Mouse (Mus musculus) thymus, postnatal 14 days (tissue): Measurements from ENCODE around the gene Igf2r.

Experiments
- DNase-seq: peaks from one replicate; pipeline ENCODE4 v3.0.0; 2021

The Igf2r gene

GRCm38 (mm10) chr17:12781101-12781500, 11.6 kb upstream of the Igf2r start:
- no peak for DNase-seq

- DNase-seq = no peak
These were observed 10.7 kb upstream of the Igf2r start for GRCm38 (mm10) chr17:12780125-12780524.

DNA sequence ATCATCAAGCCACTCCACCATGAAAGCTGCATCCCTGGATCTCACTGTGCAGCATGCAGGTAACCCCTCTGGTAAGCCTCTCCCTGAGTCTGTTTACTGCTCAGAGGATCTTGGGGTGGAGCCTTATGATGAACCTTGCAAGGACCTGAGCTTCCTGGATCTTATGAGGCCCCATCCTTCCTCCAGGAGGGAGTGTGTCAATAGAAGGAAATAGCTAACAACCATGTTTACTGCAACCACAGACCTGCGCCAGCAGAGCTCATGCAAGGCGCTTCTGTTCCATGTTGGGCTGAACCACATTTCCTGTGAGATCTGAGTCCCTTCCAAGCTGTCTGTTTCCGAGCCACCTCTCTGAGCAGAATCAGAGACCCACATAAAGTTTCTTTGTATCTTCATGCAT, 10.0 kb upstream of the Igf2r start:
- peak; percentile 41 for DNase-seq

DNA sequence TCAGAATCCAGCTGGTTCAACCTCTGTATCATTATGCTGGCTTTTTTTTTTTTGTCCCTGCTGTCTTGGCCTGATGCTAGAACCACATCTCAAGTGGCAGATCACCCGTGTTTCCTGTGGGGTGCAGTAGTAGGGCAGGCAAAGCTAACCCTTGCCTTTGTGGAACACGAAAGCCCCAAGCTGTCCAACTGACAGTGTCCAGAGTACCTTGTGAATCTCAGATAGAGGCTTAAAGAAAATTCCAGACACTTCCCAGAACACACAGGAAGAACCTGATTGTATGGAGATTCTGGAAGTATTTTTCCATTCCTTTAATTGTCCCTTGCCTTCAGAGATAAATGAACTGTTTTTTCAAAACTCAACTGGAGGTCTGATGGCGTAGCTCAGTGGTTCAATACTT, 4.5 kb upstream of the Igf2r start:
- no peak for DNase-seq

- DNase-seq = no peak
These were observed 1.0 kb upstream of the Igf2r start for GRCm38 (mm10) chr17:12770500-12770899.

- DNase-seq = no peak
These were observed 767 bp downstream of the Igf2r start for GRCm38 (mm10) chr17:12768415-12769379.

DNA sequence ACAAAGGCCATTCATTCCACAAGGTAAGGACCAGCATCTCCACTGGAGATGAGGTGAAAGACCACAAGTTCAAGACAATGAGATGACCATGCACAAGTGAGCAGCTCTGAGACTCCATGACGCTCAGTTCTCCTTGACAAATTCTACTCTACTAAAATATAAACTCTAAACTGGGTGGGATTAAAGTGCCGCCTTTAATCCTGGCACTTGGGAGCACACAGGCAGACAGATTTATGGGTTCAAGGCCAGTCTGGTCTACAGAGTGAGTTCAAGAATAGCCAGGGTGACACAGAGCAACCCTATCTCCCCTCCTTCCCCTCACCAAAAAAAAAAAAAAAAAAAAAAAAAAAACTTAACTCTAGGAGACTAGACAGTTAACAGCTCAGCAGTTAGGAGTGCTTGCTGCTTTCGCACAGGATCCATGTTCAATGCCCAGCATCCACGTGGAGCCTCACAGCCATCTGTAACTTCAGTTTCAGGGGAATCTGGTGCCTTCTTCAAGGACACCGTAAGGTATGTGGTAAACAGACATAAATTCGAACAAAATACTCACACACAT, 2.1 kb downstream of the Igf2r start:
- no peak for DNase-seq

GRCm38 (mm10) chr17:12763412-12763811, 6.1 kb downstream of the Igf2r start:
- no peak for DNase-seq

DNA sequence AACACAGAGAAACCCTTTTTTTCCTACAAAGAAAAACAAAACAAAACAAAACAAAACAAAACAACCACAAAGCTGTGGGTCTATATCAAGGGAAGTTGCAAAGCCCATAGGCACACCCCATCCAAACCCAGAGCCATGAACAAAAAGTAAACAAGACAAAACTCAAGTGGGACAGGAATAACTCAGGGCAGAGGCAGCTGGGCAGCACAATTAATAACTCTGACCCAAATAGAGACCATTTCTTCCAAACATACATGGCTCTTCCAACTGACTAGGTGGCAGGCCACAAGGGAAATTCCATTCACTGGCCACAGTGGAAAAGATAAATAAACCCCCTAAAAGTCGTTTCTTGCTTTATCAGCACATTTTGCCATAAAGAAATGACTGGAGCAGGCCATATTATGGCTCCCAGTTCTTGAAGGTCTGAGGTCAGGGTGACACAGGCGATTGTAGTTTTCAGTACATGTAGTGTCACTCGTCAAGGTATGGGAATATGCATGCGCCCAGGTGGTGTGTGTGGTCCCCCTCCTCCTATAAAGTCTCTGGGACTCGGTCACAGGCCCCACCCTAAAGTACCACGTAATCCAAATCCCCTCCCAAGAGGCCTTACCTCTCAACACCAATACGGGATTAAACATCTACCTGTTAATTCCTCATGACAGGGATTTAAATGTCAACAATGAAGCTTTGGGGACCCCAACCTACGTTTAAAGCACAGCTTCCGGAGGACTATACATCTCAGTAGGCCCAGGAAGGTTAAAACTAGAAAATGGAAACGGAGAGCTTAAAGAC, 8.9 kb downstream of the Igf2r start:
- no peak for DNase-seq

DNA sequence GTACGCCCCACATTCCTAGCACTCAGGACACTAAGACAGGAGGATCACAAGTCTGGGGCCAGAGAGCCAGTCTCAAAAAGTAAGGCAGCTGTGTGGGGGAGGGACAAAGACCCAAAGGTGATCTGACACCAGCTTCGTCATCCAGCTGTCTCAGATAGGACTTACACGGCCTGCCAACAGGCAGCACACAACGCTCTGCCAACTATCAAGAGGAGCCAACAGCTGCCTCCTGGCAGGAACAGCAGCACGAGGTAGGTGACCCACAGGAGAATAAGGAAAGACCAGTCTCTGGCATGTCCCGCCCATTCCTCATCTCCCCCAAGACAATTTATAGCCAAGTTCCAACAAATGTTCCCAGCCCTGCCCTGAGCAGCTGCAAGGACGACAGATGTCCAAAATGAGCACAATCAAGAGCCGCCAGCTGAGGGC, 9.8 kb downstream of the Igf2r start:
- DNase-seq = no peak

DNA sequence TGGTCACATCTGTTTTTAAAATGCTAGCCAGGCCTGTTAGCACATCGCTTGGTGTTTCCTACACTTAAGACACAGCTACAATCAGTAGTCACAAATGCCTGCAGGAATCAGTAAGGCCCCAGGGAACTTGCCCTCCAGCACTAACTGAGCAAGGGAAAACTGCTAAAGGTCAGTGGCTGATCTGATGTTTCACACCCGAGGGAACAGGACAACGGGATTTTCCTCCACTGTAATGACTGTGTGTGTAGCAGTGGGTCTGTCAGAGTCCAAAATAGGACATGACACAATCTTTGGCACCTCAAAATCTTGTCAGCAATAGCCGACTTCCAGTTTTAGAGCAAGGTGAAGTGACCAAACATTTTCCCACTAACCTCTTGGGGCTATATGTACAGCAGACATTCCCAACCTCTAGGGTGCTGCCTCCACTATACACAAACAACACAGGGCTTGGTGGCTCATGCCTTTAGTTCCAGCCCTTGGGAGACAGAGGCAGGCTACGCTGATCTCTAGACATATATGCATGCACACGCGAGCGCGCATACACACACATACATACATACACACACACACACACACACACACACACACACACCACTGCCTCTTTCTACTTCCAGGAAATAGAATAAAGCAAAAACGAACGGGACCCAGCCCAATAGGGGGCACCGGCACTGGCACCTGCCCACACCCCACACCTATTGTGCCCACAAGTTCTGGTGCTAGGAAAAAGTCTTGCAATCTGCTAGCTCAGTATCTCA, 10.6 kb downstream of the Igf2r start:
- DNase-seq = no peak

GRCm38 (mm10) chr17:12757990-12758389, 11.5 kb downstream of the Igf2r start:
- no peak for DNase-seq

- DNase-seq = no peak
These were observed 12.3 kb downstream of the Igf2r start for GRCm38 (mm10) chr17:12757161-12757560.

DNA sequence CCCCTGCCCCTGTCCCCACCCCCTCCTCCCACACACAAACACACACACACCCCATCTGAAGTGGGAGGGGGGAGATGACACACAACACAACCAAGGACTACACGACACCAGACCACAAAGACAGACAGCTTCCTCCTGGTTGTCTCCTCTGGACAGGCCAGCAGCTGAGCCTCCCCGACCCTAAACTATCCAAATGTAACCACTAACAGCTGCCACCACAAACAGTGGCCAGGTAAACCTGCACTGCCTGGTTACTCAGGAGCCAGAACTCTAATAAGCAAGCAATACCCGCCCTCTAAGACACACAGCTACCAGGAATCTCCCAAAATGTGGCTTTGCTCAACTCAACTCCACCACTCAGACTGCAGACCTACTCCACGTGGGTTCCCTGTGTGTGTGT, 13.5 kb downstream of the Igf2r start:
- DNase-seq = no peak

DNA sequence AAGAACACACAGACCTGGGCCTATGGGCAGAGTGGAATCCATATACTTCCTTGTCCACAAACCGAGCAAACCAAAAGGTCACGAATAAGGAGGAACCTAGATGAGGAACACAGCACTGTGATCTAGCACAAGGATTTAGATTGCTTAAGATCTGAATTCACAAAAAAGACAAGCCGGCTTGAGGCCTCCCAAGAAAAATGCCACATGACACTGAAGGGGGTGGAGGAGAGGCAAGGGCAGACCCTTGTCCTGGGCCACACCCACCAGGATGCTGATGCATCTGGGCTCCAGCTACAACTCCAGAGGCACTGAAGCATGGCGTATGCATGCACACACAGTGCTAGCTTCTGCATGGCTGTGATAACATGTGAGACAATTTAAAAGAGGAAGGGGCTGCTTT, 14.3 kb downstream of the Igf2r start:
- DNase-seq = no peak

DNA sequence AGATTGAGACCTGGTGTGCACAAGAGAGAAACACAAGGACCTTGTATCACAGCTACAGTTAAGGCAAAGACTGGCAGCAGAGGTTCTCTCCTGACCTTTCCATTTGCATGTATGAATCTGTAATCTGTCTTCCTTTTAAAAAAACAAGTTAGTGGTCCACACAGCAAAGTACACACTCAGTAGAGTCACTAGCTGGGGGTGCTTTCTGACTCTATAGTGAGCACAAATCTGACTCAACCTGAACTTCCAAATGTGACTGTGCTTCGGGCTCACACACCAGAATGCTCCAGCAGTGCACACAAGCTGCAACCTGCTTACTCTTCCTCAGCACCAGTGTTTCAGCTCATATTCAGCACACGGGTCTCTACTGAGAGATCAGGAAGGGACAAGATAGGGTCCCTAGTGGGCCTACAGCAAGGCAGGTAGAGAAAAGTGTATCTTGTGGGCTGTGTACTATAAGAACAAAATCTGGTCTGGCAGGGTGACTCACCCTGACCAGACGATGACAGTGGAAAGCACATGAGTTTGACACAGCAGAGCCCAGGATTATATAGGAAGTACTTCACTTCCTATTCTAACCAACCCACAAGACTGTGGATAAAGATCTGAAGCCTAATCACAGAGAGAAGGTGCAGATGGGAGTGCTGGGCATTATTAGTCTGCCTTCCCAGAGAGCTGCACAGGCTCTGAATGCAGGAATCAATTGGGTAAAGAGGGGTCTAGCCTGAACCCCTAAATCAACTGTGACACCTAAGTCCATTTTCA, 15.0 kb downstream of the Igf2r start:
- DNase-seq = no peak

DNA sequence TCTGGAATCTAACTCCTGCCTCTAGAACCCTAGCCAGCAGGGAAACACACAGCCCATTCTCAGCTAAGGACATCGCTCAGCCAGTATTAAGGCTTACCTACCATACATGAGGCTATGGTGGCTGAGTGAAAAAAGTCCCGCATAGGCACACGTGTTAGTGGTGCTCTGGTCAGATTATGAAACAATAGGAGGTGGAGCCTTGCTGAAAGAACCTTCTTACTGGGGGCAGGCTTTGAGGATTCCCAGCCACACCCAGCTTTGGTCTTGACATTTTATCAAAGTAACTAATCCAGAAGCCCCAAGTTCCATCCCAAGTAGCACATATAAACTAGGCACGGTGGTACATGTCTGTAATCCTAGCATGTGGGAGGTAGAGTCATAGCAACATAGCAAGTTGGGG, 16.4 kb downstream of the Igf2r start:
- no peak for DNase-seq

DNA sequence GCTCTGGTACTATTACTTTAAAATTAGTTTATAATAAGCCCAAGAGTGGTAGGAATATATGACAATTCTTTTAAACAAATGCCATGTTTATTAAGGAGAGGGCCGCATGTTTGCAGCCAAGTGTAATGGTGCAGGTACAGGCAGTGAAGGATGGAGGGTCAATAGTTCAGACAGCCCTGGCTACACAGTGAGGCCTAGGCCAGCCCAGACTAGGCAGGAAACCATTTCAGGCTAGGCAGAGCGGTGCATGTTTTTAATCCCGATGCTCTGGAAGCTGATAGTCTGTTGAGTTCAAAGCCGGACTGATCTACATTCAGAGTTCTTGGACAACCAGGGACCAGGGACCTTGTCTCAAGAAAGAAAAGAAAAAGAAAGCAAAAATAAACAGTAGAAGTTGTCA, 17.8 kb downstream of the Igf2r start:
- DNase-seq = no peak

DNA sequence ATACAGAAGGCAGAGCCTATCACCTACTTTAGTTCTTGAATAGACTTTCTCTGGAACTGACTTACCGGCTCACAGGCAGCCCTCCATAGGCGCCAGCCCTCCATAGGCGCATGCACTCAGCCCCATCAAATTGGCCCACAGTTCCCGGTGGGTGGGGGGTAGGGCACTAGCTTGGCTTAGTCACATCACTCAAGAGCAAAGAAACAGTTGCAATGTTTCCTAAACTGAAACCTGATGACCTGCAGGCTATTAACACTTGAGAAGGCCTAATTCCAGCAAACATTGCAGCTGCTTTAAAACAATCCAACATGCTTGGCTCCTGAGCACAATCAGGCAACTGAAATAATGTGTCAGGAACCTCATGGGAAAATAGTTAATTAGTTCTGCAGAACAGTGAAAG, 18.2 kb downstream of the Igf2r start:
- DNase-seq = peak; percentile 52

- DNase-seq = no peak
These were observed 18.8 kb downstream of the Igf2r start for GRCm38 (mm10) chr17:12750591-12751170.
